Mouse (Mus musculus): Measurements from ENCODE around the gene Zfp386. TPM values are rescaled to one million over a fixed set of nuclear protein-coding genes. Genes with fewer than 3 reads are reported as not detected.

The Zfp386 gene
- polyA plus RNA-seq, 1 experiment from 2014 or later: 25.5 TPM

- Histone ChIP-seq H3K27me3 (no peaks in the 10 kb centered on the region), H3K4me1 (replicated peaks) (no peaks in the 10 kb centered on the region), H3K9ac (no peak overlapping the region), H3K9me3 (replicated peaks) (no peaks in the 10 kb centered on the region), H3K4me2 (no peak overlapping the region), H3K4me3 (no peak overlapping the region), H3K36me3 (no peaks in the 10 kb centered on the region), H3K27ac (no peak overlapping the region)
- no peak for ATAC-seq (replicated peaks; ENCODE audit: insufficient number of reproducible peaks, insufficient read depth, low FRiP score, low read depth)
- WGBS: 67% methylated on average over 14 of the region's 14 CpGs
Observed at GRCm38 (mm10) chr12:116094765-116095555, 47.4 kb downstream of the Zfp386 start.

DNA sequence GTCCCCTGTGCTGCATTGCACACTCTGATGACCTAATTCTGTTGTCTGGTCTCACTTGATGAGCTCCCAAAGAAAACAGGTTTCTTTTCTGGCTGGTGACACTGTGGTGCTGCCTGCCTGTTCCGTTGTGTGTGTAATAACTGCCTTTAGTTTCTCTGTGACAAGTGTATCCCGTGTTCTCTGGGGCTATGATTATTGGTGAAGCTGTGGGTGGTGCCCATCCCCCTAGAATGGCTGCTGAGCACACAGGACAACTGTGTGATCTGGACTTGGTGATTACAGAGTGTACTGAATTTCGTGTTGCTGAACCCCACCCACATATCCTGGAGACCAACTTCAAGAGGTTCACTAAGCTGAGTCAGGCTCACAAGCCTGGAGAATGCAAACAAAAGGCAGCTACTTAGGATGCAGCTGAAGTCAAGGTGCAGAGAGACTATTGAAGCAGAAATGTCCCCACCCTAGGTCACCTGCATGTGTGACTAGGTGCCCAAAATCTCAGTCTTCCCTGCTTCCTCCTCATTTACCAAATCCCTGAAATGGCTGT is 48.9 kb downstream of the Zfp386 start:
- no peaks in the 10 kb centered on the region for H3K36me3 ChIP-seq
- no peak overlapping the region for H3K4me3 ChIP-seq
- no peak for ATAC-seq (replicated peaks; ENCODE audit: insufficient number of reproducible peaks, insufficient read depth, low FRiP score, low read depth)
- H3K9me3 ChIP-seq (replicated peaks): no peaks in the 10 kb centered on the region
- H3K27ac ChIP-seq: no peak overlapping the region
- 50% methylated on average over 3 of the region's 3 CpGs for WGBS
- H3K9ac ChIP-seq: no peak overlapping the region
- H3K4me2 ChIP-seq: no peak overlapping the region
- no peaks in the 10 kb centered on the region for H3K27me3 ChIP-seq
- H3K4me1 ChIP-seq (replicated peaks): no peaks in the 10 kb centered on the region

GRCm38 (mm10) chr12:116097166-116097565 is 49.6 kb downstream of the Zfp386 start:
- WGBS: 78% methylated on average over 8 of the region's 8 CpGs
- ATAC-seq (replicated peaks; ENCODE audit: insufficient number of reproducible peaks, insufficient read depth, low FRiP score, low read depth): no peak
- no peak overlapping the region for H3K9ac ChIP-seq
- H3K9me3 ChIP-seq (replicated peaks): no peaks in the 10 kb centered on the region
- no peak overlapping the region for H3K27ac ChIP-seq
- no peaks in the 10 kb centered on the region for H3K36me3 ChIP-seq
- H3K4me3 ChIP-seq: no peak overlapping the region
- H3K4me1 ChIP-seq (replicated peaks): no peaks in the 10 kb centered on the region
- H3K4me2 ChIP-seq: no peak overlapping the region
- H3K27me3 ChIP-seq: no peaks in the 10 kb centered on the region

DNA sequence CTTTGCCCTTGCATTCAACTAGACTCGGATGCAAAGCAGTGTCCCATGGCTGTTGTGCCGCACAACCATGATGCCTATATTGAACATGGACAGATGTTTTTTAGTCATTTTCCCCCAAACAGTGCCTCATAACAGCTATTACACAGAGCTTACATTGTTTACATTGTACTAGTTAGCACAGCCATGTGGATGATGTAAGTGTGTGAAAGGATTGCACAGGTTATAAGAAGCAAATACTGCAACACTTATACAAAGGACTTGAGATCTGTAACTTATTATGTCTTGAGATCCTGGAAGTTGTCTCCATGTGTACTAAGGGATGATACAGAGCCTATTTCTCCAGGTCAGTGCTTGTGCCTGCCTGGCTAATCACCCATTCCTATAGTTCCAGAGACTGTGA is 54.4 kb downstream of the Zfp386 start:
- no peak overlapping the region for H3K9ac ChIP-seq
- no peaks in the 10 kb centered on the region for H3K36me3 ChIP-seq
- H3K4me2 ChIP-seq: no peak overlapping the region
- H3K4me1 ChIP-seq (replicated peaks): no peaks in the 10 kb centered on the region
- ATAC-seq (replicated peaks; ENCODE audit: insufficient number of reproducible peaks, insufficient read depth, low FRiP score, low read depth): no peak
- no peak overlapping the region for H3K27ac ChIP-seq
- no peaks in the 10 kb centered on the region for H3K9me3 ChIP-seq (replicated peaks)
- H3K27me3 ChIP-seq: no peaks in the 10 kb centered on the region
- WGBS: 82% methylated on average over 2 of the region's 2 CpGs
- H3K4me3 ChIP-seq: no peak overlapping the region

DNA sequence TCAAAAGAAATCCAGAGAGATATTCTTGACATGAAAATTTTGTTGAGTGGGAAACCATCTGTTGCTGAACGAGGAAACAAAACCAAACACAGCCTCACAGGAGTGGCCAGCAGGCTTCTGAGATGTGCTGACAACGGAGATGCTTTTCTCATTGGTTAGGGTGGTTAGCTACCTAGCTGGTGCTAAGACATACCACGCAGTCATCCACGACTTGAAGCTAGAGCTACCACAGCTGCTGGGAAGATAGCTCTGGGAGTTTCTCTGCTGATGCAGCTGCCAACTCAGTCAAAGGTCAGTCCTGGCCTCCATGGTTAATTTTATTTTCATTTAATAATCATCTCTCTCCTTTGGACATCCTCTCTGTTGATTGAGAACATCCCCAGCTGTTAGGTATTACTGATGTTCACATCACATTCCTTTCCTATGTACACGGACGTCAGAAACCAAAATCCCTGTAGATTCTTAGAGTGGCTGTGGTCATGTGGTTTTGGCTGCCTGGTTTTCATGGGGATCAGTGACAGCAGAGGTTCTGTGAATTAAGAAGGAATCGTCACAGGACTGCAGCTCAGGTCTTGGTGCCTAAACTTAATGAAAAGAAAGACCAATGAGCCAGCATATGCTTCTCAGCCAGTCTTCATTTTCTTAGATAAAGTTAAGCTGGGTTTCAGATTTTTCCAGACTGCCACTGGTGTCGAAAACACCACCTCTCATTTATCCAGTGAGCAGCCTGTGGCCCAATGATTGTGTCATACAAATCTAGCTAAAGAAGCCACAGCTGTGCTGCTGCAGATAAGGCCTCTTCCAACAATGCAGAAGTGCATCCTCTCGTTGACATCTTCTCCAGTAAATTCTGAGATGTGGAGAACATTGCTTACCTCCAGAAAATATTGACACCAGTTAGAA is 62.2 kb downstream of the Zfp386 start:
- Histone ChIP-seq H3K4me2 (no peak overlapping the region), H3K4me3 (no peak overlapping the region), H3K36me3 (no peaks in the 10 kb centered on the region), H3K27ac (no peak overlapping the region), H3K9me3 (replicated peaks) (no peaks in the 10 kb centered on the region), H3K9ac (no peak overlapping the region), H3K4me1 (replicated peaks) (no peaks in the 10 kb centered on the region), H3K27me3 (no peaks in the 10 kb centered on the region)
- 57% methylated on average over 9 of the region's 9 CpGs for WGBS
- ATAC-seq (replicated peaks; ENCODE audit: insufficient number of reproducible peaks, insufficient read depth, low FRiP score, low read depth): no peak

DNA sequence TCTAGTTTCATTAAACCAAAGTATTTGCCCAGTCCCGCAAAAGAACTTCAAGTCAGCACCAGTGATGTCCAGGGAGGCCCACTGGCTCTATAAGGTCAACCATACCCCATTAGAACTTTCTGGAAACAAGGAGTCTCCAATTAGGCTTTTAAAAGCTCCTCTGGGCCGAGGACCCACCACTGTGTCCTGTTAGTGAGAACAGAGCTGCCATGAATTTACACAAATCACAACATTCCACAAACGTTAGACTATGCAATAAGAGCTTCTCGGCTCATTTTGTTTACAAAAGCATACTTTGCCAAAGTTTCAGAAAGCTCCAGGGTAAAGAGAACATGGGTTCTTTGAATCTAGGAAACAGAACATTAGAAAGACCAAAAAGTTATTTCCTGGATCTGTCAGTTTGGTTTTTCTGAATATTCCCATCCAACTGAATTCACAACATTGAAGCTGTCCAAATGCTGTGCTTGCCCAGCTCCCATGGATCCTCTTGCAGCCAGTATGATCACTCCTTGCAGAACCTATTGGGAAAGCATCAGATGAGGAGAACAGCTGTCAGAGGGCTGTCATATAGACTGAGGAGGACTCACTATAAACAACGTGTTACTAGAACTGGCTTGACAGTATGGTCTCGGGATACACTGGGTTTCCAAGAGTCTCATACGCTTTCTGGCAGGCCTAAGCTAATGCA is 63.6 kb downstream of the Zfp386 start:
- H3K27me3 ChIP-seq: no peaks in the 10 kb centered on the region
- no peaks in the 10 kb centered on the region for H3K9me3 ChIP-seq (replicated peaks)
- 67% methylated on average over 7 of the region's 7 CpGs for whole genome bisulfite sequencing
- H3K4me1 ChIP-seq (replicated peaks): no peaks in the 10 kb centered on the region
- no peak overlapping the region for H3K27ac ChIP-seq
- no peak overlapping the region for H3K9ac ChIP-seq
- H3K4me3 ChIP-seq: no peak overlapping the region
- ATAC-seq (replicated peaks; ENCODE audit: insufficient number of reproducible peaks, insufficient read depth, low FRiP score, low read depth): no peak
- H3K36me3 ChIP-seq: no peaks in the 10 kb centered on the region
- H3K4me2 ChIP-seq: no peak overlapping the region

Other genes with a start within 250 kb of the Zfp386 start
- 0.40 and 0.82 TPM in 2 replicates for gene Vipr2, start 30.0 kb downstream of the Zfp386 start, polyA plus RNA-seq (2015; fragmentation: Nextera tagmentation; extraction: Ambion mirVana)
- gene Wdr60, start 215.3 kb downstream of the Zfp386 start, polyA plus RNA-seq (2015; fragmentation: Nextera tagmentation; extraction: Ambion mirVana): 5.9 and 7.1 TPM in 2 replicates
- gene Gm11027, start 227.7 kb downstream of the Zfp386 start, polyA plus RNA-seq (2015; fragmentation: Nextera tagmentation; extraction: Ambion mirVana): not detected in 2 replicates
- gene Esyt2, start 233.5 kb downstream of the Zfp386 start, polyA plus RNA-seq (2015; fragmentation: Nextera tagmentation; extraction: Ambion mirVana): 10.0 and 14.4 TPM in 2 replicates

All from heart, embryonic 15.5 days (tissue).